Mouse (Mus musculus) C2C12 (cell line): ENCODE measurements at regions not wholly inside any gene's neighbourhood (a gene's known extent, or its start where the extent isn't known, plus 50 kb on each side); places are given as distances from the start of the nearest gene placed in this dataset. TPM values are rescaled to one million over a fixed set of nuclear protein-coding genes. Genes with fewer than 3 reads are reported as not detected.

Source experiments
- H3K27me3 ChIP-seq: one replicate; pipeline ENCODE4 v1.6.1; 2011; ENCODE audit not compliant: control insufficient read depth, insufficient read depth, insufficient read length
- H3K36me3 ChIP-seq: one replicate; pipeline ENCODE4 v1.6.1; 2011; ENCODE audit not compliant: control insufficient read depth, insufficient read depth
- H3K4me3 ChIP-seq: one replicate; pipeline ENCODE4 v1.5.1; 2011; ENCODE audit warnings: mild to moderate bottlenecking, control low read depth; ENCODE audit not compliant: poor library complexity, insufficient read depth, severe bottlenecking
- H3K79me2 ChIP-seq: one replicate; pipeline ENCODE4 v1.6.1; 2011; ENCODE audit not compliant: control insufficient read depth, insufficient read depth
- H3K79me3 ChIP-seq: one replicate; pipeline ENCODE4 v1.6.1; 2011; ENCODE audit warnings: low read depth, control low read depth
- H3ac ChIP-seq: one replicate; pipeline ENCODE3; 2011; ENCODE audit warnings: low read depth; ENCODE audit not compliant: control insufficient read depth, insufficient read length
- CEBPB ChIP-seq: IDR thresholded peaks from one replicate; pipeline ENCODE4 v1.6.1; 2011; ENCODE audit warnings: low read depth, mild to moderate bottlenecking, control low read depth, moderate library complexity
- CTCF ChIP-seq: IDR thresholded peaks from one replicate; pipeline ENCODE4 v1.5.1; 2011; ENCODE audit not compliant: control insufficient read depth, insufficient read depth, insufficient read length
- FOSL1 ChIP-seq: IDR thresholded peaks from one replicate; pipeline ENCODE4 v1.8.0; 2011; ENCODE audit warnings: mild to moderate bottlenecking, low read length; ENCODE audit not compliant: poor library complexity, insufficient read depth, severe bottlenecking
- MAX ChIP-seq: IDR thresholded peaks from one replicate; pipeline ENCODE4 v1.6.1; 2011; ENCODE audit warnings: mild to moderate bottlenecking, control low read depth
- MYOD1 ChIP-seq: IDR thresholded peaks from one replicate; pipeline ENCODE4 v1.6.1; 2011; ENCODE audit warnings: low read depth; ENCODE audit not compliant: control insufficient read depth, insufficient read length
- MYOG ChIP-seq: IDR thresholded peaks from one replicate; pipeline ENCODE4 v1.6.1; 2011; ENCODE audit not compliant: control insufficient read depth, insufficient read length; ENCODE audit errors: extremely low read depth
- USF1 ChIP-seq: IDR thresholded peaks from one replicate; pipeline ENCODE4 v1.6.1; 2011; ENCODE audit warnings: low read depth, mild to moderate bottlenecking, control low read depth, moderate library complexity
- microRNA-seq: library from miRNA; unstranded; fragments of <30 nt; microRNA quantifications from one replicate; pipeline ENCODE4, GENCODE M21; 2019; ENCODE audit warnings: borderline microRNAs expressed

GRCm38 (mm10) chr2:180385967-180386688, 51.6 kb upstream of the Gata5 start:
- H3K36me3 ChIP-seq: no peaks in the 10 kb centered on the region
- peaks cover 78% of the 10 kb centered on the region for H3K27me3 ChIP-seq
- TF ChIP-seq MYOD1: no peak
- TF ChIP-seq FOSL1: no peak
- TF ChIP-seq USF1: no peak
- TF ChIP-seq CEBPB: no peak
- TF ChIP-seq MAX: no peak
- no peak for TF ChIP-seq CTCF
- TF ChIP-seq MYOG: no peak
- H3ac ChIP-seq: no peak overlapping the region
- no peaks in the 10 kb centered on the region for H3K79me2 ChIP-seq
- H3K4me3 ChIP-seq: no peak overlapping the region
- no peaks in the 10 kb centered on the region for H3K79me3 ChIP-seq

- Histone ChIP-seq H3K4me3 (no peak overlapping the region), H3K36me3 (no peaks in the 10 kb centered on the region), H3K27me3 (peaks cover 74% of the 10 kb centered on the region), H3K79me2 (no peaks in the 10 kb centered on the region), H3ac (no peak overlapping the region), H3K79me3 (no peaks in the 10 kb centered on the region)
- TF ChIP-seq CTCF (no peak), CEBPB (no peak), USF1 (no peak), FOSL1 (no peak), MYOD1 (no peak), MAX (no peak), MYOG (no peak)
These were observed 50.9 kb upstream of the Gata5 start for GRCm38 (mm10) chr2:180385231-180385895.

Small RNA genes in the stretch of these regions (microRNA-seq; reads per million reads assigned to microRNA genes)
- gene Mir133a-2 (not detected), gene Mir1a-1 (not detected)
